Mouse (Mus musculus) neural tube, embryonic 15.5 days (tissue): ENCODE results near the gene Ppm1j. TPM values are rescaled to one million over a fixed set of nuclear protein-coding genes. Genes with fewer than 3 reads are reported as not detected.

ENCODE experiments used
- ATAC-seq: fragments of 200-750 bp; cut with Nextera tagmentation; 2 replicates; pipeline ENCODE4 v1.8.0; 2017; ENCODE audit warnings: mild to moderate bottlenecking, moderate TSS enrichment, moderate library complexity; ENCODE audit not compliant: low FRiP score
- H3K27ac ChIP-seq: fragments of 300-500 bp; sonication (generic); replicated peaks from 2 replicates; pipeline ENCODE4 v1.5.1; 2015; ENCODE audit warnings: mild to moderate bottlenecking, inconsistent platforms
- H3K27me3 ChIP-seq: fragments of 300-500 bp; sonication (generic); replicated peaks from 2 replicates; pipeline ENCODE4 v1.6.1; 2015; ENCODE audit warnings: inconsistent platforms
- H3K36me3 ChIP-seq: fragments of 300-500 bp; sonication (generic); 2 replicates; pipeline ENCODE4 v1.6.1; 2015; ENCODE audit warnings: inconsistent platforms
- H3K4me1 ChIP-seq: fragments of 300-500 bp; sonication (generic); 2 replicates; pipeline ENCODE4 v1.6.1; 2015; ENCODE audit warnings: inconsistent platforms
- H3K4me2 ChIP-seq: fragments of 300-500 bp; sonication (generic); 2 replicates; pipeline ENCODE4 v1.6.1; 2015; ENCODE audit warnings: inconsistent platforms, mild to moderate bottlenecking, moderate library complexity
- H3K4me3 ChIP-seq: fragments of 300-500 bp; sonication (generic); replicated peaks from 2 replicates; pipeline ENCODE4 v1.5.1; 2015; ENCODE audit warnings: mild to moderate bottlenecking, inconsistent platforms
- H3K9ac ChIP-seq: fragments of 300-500 bp; sonication (generic); replicated peaks from 2 replicates; pipeline ENCODE4 v1.6.1; 2015; ENCODE audit warnings: mild to moderate bottlenecking, inconsistent platforms
- H3K9me3 ChIP-seq: fragments of 300-500 bp; sonication (generic); replicated peaks from 2 replicates; pipeline ENCODE4 v1.6.1; 2016; ENCODE audit warnings: inconsistent platforms
- WGBS: fragments of 180-500 bp; shearing (Covaris S2); methylation state at CpG from one replicate; pipeline ENCODE4 v1.1.7; 2015; ENCODE audit warnings: mixed read lengths; 5-methylcytosine and 5-hydroxymethylcytosine counted together
- polyA plus RNA-seq: library from polyadenylated mRNA; unstranded; fragments of >200 nt; fragmentation: Nextera tagmentation; extraction: Ambion mirVana; gene quantifications from 2 replicates; pipeline ENCODE4 v1.2.1, GENCODE M21; 2015

The Ppm1j gene
- polyA plus RNA-seq, 1 experiment from 2014 or later = 2.3 TPM

DNA sequence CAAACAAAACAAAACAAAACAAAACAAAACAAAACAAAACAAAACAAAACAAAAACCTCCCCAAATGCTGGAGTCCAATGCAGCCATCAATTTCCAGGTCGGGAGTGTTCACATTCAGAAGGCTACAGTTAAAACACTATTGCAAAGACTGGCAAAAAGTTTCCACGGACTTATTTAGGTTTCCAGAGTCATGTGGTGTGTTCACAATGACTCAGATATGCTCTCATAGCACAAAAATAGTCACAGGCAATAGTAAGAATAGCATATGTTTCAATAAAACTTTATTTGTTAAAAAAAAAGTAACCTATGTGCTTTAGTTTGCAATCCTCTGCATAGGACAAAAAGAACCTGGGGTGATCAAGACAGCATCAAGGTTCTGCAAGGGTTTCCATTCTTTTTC is 13.7 kb upstream of the Ppm1j start:
- H3K27me3 ChIP-seq = no peaks in the 10 kb centered on the region
- no peak for ATAC-seq
- H3K36me3 ChIP-seq = no peaks in the 10 kb centered on the region
- no peak overlapping the region for H3K9ac ChIP-seq
- no peak overlapping the region for H3K27ac ChIP-seq
- H3K4me1 ChIP-seq = no peaks in the 10 kb centered on the region
- H3K9me3 ChIP-seq = no peaks in the 10 kb centered on the region
- no peak overlapping the region for H3K4me3 ChIP-seq
- no peak overlapping the region for H3K4me2 ChIP-seq
- 60% methylated on average over 2 of the region's 2 CpGs for WGBS

DNA sequence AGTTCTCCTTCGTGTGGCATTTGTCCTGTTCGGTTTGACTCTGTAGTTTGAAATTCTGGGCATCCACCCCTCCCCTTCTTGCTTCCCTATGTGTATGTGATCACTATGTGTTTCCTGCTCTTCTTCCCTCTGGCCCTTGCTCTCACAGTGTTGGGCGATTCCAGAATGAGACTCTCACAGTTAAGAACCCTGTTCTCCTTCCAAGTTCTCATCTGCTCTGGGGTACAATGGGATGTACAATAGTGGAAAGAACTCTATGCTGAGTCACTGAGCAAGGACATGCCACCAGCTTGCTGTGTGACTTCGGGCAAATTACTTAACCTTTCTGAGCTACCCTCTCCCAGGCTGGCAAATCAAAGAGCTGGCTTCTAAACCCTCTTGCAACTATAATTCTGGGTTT is 13.1 kb upstream of the Ppm1j start:
- no peaks in the 10 kb centered on the region for H3K4me1 ChIP-seq

GRCm38 (mm10) chr3:104769135-104769534 is 11.7 kb upstream of the Ppm1j start:
- 42% methylated on average over 3 of the region's 3 CpGs for WGBS
- ATAC-seq = no peak
- Histone ChIP-seq H3K27me3 (no peaks in the 10 kb centered on the region; the same call in 1 of the 2 replicates), H3K4me1 (no peaks in the 10 kb centered on the region), H3K4me3 (no peak overlapping the region), H3K9me3 (no peaks in the 10 kb centered on the region), H3K4me2 (no peak overlapping the region), H3K9ac (no peak overlapping the region), H3K27ac (no peak overlapping the region), H3K36me3 (no peaks in the 10 kb centered on the region)

More for the DNA sequence above, 13.1 kb upstream of the Ppm1j start:
- Histone ChIP-seq H3K9me3 (no peaks in the 10 kb centered on the region), H3K27me3 (no peaks in the 10 kb centered on the region; the same call in 1 of the 2 replicates), H3K4me3 (no peak overlapping the region), H3K27ac (no peak overlapping the region), H3K36me3 (no peaks in the 10 kb centered on the region), H3K9ac (no peak overlapping the region), H3K4me2 (no peak overlapping the region)
- WGBS = 81% methylated on average over 4 of the region's 4 CpGs
- no peak for ATAC-seq

- no peak overlapping the region for H3K4me3 ChIP-seq
- H3K27me3 ChIP-seq = no peaks in the 10 kb centered on the region; the same call in 1 of the 2 replicates
- no peaks in the 10 kb centered on the region for H3K4me1 ChIP-seq
- no peaks in the 10 kb centered on the region for H3K36me3 ChIP-seq
- ATAC-seq = no peak
- no peak overlapping the region for H3K27ac ChIP-seq
- no peak overlapping the region for H3K4me2 ChIP-seq
- no peak overlapping the region for H3K9ac ChIP-seq
- 65% methylated on average over 10 of the region's 10 CpGs for WGBS
- H3K9me3 ChIP-seq = no peaks in the 10 kb centered on the region
Measured at GRCm38 (mm10) chr3:104770035-104770434, 10.8 kb upstream of the Ppm1j start.

DNA sequence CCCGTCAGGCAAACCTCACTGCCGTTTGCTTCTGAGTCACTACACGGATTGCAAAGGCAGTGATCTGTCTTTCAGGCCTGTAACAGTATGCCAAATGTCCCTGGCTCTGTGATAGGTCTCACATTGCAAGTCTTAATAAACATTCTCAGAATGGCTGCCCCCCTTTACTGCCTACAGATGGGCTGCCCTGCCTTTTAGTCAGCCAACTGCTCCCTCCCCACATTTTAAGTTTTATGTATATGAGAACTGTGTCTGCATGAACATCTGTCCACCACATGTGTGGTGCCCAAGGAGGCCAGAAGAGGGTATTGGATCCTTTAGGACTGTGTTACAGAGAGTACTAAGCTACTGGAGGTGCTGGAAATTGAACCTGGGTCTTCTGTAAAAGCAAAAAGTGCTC is 9.9 kb upstream of the Ppm1j start:
- H3K36me3 ChIP-seq = no peaks in the 10 kb centered on the region
- no peak for ATAC-seq
- no peak overlapping the region for H3K27ac ChIP-seq
- H3K9ac ChIP-seq = no peak overlapping the region
- no peaks in the 10 kb centered on the region for H3K4me1 ChIP-seq
- 69% methylated on average over 3 of the region's 3 CpGs for WGBS
- H3K4me3 ChIP-seq = no peak overlapping the region
- no peaks in the 10 kb centered on the region for H3K9me3 ChIP-seq
- peaks cover 4% of the 10 kb centered on the region for H3K27me3 ChIP-seq
- no peak overlapping the region for H3K4me2 ChIP-seq

DNA sequence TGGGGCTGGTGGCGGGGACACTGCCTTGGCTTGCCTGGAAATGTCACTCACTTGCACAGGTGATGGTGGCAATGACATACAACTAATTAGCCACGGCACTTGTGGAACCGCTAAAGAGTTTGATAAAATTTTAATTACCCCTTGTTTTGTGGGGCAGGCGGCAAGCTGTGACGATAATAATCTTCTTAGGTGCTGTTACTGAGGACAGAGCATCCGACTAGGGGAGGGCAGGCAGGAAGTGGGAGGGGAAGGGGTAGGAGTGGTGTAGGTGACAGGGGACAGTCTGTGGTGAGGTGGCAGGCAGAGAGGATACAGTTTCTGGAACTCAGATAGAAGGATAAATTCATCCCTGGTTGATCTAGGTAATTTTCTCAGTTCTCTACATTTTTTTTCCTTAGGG is 9.4 kb upstream of the Ppm1j start:
- Histone ChIP-seq H3K4me2 (no peak overlapping the region), H3K4me3 (no peak overlapping the region), H3K9ac (no peak overlapping the region), H3K9me3 (no peaks in the 10 kb centered on the region), H3K36me3 (no peaks in the 10 kb centered on the region), H3K4me1 (no peaks in the 10 kb centered on the region), H3K27ac (no peak overlapping the region), H3K27me3 (peaks cover 9% of the 10 kb centered on the region)
- WGBS = 63% methylated on average over 6 of the region's 6 CpGs
- no peak for ATAC-seq

- 75% methylated on average over 7 of the region's 7 CpGs for WGBS
- H3K4me3 ChIP-seq = no peak overlapping the region
- no peak overlapping the region for H3K27ac ChIP-seq
- H3K4me2 ChIP-seq = no peak overlapping the region
- H3K4me1 ChIP-seq = peaks cover 5% of the 10 kb centered on the region
- no peak overlapping the region for H3K9ac ChIP-seq
- H3K9me3 ChIP-seq = no peaks in the 10 kb centered on the region
- ATAC-seq = no peak
- H3K27me3 ChIP-seq = peaks cover 28% of the 10 kb centered on the region
- no peaks in the 10 kb centered on the region for H3K36me3 ChIP-seq
Measured at GRCm38 (mm10) chr3:104773301-104773700, 7.6 kb upstream of the Ppm1j start.

DNA sequence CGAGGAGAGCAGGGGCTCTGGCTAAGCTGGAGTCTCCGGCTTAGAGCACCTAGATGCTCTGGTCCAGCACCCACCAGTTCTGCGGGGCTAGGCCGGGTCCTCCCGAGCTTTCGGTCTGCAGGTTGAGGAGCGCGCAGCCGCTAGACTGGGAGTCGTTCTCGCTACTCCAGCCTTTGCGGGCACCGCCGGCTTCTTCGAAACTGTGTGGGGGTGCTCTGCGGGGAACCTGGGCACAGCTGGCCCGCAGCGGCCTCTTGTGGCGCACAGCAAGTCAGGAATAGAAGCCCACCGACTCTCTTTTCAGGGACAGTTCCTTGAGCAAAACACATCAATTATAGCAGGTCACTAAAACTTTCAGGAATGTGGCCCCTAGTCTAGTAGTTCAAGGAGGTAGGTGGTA is 3.5 kb upstream of the Ppm1j start:
- peaks cover 68% of the 10 kb centered on the region for H3K27me3 ChIP-seq
- no peak overlapping the region for H3K9ac ChIP-seq
- H3K4me3 ChIP-seq = peak overlapping the region; percentile 36
- no peaks in the 10 kb centered on the region for H3K9me3 ChIP-seq
- H3K27ac ChIP-seq = no peak overlapping the region
- WGBS = under 1% methylated on average over 20 of the region's 20 CpGs
- peak overlapping the region; percentile 66 for H3K4me2 ChIP-seq
- no peaks in the 10 kb centered on the region for H3K36me3 ChIP-seq
- 0 out of 2 replicates have a peak, but pooled peaks have one; percentile 19 for ATAC-seq
- peaks cover 25% of the 10 kb centered on the region for H3K4me1 ChIP-seq

GRCm38 (mm10) chr3:104779949-104780348 is 907 bp upstream of the Ppm1j start:
- no peak for ATAC-seq
- peaks cover 27% of the 10 kb centered on the region for H3K4me1 ChIP-seq
- H3K4me3 ChIP-seq = no peak overlapping the region
- H3K27ac ChIP-seq = no peak overlapping the region
- no peak overlapping the region for H3K9ac ChIP-seq
- peaks cover 94% of the 10 kb centered on the region for H3K27me3 ChIP-seq
- 1% methylated on average over 7 of the region's 7 CpGs for WGBS
- no peak overlapping the region for H3K4me2 ChIP-seq
- H3K36me3 ChIP-seq = no peaks in the 10 kb centered on the region
- no peaks in the 10 kb centered on the region for H3K9me3 ChIP-seq

- no peak within 1 kb of the TSS for H3K27ac ChIP-seq
- peak within 1 kb of the TSS; percentile 42 for H3K4me3 ChIP-seq
- H3K4me2 ChIP-seq = peak within 1 kb of the TSS; percentile 86
- H3K4me1 ChIP-seq = peaks cover 27% of the 10 kb centered on the region
- peaks cover 95% of the 10 kb centered on the region for H3K27me3 ChIP-seq
- ATAC-seq = no peak
- no peaks in the 10 kb centered on the region for H3K9me3 ChIP-seq
- H3K36me3 ChIP-seq = no peaks in the 10 kb centered on the region
- H3K9ac ChIP-seq = peak within 1 kb of the TSS; percentile 38; the same call in 1 of the 2 replicates
- WGBS = under 1% methylated on average over 26 of the region's 26 CpGs
Measured at GRCm38 (mm10) chr3:104781471-104781903, 631 bp downstream of the Ppm1j start, which contains the start of gene Fam19a3. Fam19a3 (minus strand) TSS chr3:104781840.

DNA sequence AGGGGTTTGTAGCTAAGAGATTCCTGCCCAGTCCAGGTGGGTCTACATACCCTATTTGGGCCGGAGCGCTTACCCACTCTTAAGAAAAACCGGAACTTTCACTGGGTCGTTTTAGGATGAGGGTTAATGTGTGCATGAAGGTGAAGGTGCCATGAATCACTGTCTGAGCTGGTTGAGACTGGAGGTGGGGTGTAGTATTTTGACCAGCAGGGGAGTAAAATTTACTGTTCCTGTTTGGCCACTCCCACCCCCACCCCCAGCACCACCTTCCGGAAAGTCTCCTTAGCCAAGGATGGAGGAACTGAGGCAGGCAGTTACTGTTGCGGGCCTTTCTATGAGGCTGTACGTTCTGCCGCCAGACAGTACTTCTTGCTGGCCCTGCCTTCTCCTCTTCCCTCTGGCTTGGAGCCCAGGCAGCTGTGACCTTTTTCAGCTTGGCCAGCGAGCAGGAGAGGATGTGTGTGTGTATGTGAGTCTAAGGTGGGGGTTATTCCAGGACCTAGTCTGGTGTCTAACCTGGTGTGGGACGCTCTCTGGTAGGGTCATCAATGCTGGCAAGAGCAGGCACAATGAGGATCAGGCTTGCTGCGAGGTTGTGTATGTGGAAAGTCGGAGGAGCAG is 1.3 kb downstream of the Ppm1j start:
- H3K27me3 ChIP-seq = peaks cover 90% of the 10 kb centered on the region
- ATAC-seq = no peak
- no peak overlapping the region for H3K27ac ChIP-seq
- H3K9me3 ChIP-seq = no peaks in the 10 kb centered on the region
- peak overlapping the region; percentile 86 for H3K4me2 ChIP-seq
- 16% methylated on average over 12 of the region's 12 CpGs for WGBS
- H3K9ac ChIP-seq = no peak overlapping the region
- peaks cover 25% of the 10 kb centered on the region for H3K4me1 ChIP-seq
- peak overlapping the region; percentile 42; the same call in 1 of the 2 replicates for H3K4me3 ChIP-seq
- no peaks in the 10 kb centered on the region for H3K36me3 ChIP-seq

- H3K4me3 ChIP-seq = no peak overlapping the region
- no peak overlapping the region for H3K27ac ChIP-seq
- peaks cover 82% of the 10 kb centered on the region for H3K27me3 ChIP-seq
- no peak overlapping the region for H3K9ac ChIP-seq
- no peak overlapping the region for H3K4me2 ChIP-seq
- peaks cover 31% of the 10 kb centered on the region for H3K4me1 ChIP-seq
- H3K9me3 ChIP-seq = no peaks in the 10 kb centered on the region
- ATAC-seq = no peak
- no peaks in the 10 kb centered on the region for H3K36me3 ChIP-seq
- 41% methylated on average over 14 of the region's 14 CpGs for WGBS
Measured at GRCm38 (mm10) chr3:104783971-104784500, 3.2 kb downstream of the Ppm1j start.
